Mouse (Mus musculus) liver, embryonic 11.5 days (tissue): ENCODE measurements around the gene Bspry. TPM values are rescaled to one million over a fixed set of nuclear protein-coding genes. Genes with fewer than 3 reads are reported as not detected.

Experiments
- polyA plus RNA-seq: library from polyadenylated mRNA; unstranded; fragments of >200 nt; fragmentation: Nextera tagmentation; extraction: Ambion mirVana; gene quantifications from 2 replicates; pipeline ENCODE4 v1.2.1, GENCODE M21; 2014

Gene Bspry
- polyA plus RNA-seq, 1 experiment from 2014 or later = 0.48 TPM

Other genes starting within 250 kb of the Bspry start
- 3.4 and 4.1 TPM in 2 replicates for gene Zfp37, start 249.0 kb upstream of the Bspry start, polyA plus RNA-seq
- gene Slc31a2, start 217.5 kb upstream of the Bspry start, polyA plus RNA-seq = 8.4 TPM in 2 replicates
- 26.9 and 29.9 TPM in 2 replicates for gene Fkbp15, start 119.5 kb upstream of the Bspry start, polyA plus RNA-seq
- 48.6 and 56.8 TPM in 2 replicates for gene Slc31a1, start 119.3 kb upstream of the Bspry start, polyA plus RNA-seq
- gene Cdc26, start 71.4 kb upstream of the Bspry start, polyA plus RNA-seq = 155 and 156 TPM in 2 replicates
- 30.7 and 30.8 TPM in 2 replicates for gene Prpf4, start 71.3 kb upstream of the Bspry start, polyA plus RNA-seq
- gene Rnf183, start 44.8 kb upstream of the Bspry start, polyA plus RNA-seq = not detected in 2 replicates
- 5.2 and 5.3 TPM in 2 replicates for gene Wdr31, start 9.2 kb upstream of the Bspry start, polyA plus RNA-seq
- 10.1 and 10.9 TPM in 2 replicates for gene Hdhd3, start 23.4 kb downstream of the Bspry start, polyA plus RNA-seq
- 468 and 489 TPM in 2 replicates for gene Alad, start 39.9 kb downstream of the Bspry start, polyA plus RNA-seq
- 102 and 106 TPM in 2 replicates for gene Pole3, start 45.0 kb downstream of the Bspry start, polyA plus RNA-seq
- gene 4933430I17Rik, start 45.3 kb downstream of the Bspry start, polyA plus RNA-seq = 0.36 and 0.49 TPM in 2 replicates
- gene Rgs3, start 79.8 kb downstream of the Bspry start, polyA plus RNA-seq = 9.7 and 12.3 TPM in 2 replicates